Mouse (Mus musculus): ENCODE results near the gene Ppp1r27. TPM values are rescaled to one million over a fixed set of nuclear protein-coding genes. Genes with fewer than 3 reads are reported as not detected.
"Not testable (repeated sequence)": the region's sequence is repeated elsewhere in the genome, so short reads cannot be mapped to it uniquely, and the experiment has no call there.

Gene Ppp1r27
- total and polyA plus RNA-seq, 2 experiments from 2014 or later = not detected

DNA sequence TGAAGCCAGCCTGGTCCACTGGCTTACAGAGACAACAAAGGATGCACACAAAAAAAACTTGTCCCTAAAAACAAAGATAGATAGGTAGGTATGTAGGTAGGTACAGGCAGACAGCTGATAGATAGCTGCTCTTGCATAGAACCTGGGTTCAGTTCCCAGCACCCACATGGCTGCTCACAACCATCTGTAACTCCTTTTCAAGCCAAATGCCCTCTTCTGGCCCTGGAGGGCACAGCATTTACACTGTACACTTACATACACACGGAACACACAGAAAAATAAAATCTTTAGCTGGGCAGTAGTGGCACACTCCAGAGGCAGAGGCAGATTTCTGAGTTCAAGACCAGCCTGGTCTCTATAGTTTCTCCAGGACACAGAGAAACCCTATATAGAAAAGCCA lies 33.0 kb upstream of the Ppp1r27 start:
- Histone ChIP-seq H3K36me3 (ENCODE audit: insufficient read depth, low read length) (peaks cover 25% of the 10 kb centered on the region), H3K9me3 (ENCODE audit: low read length) (no peaks in the 10 kb centered on the region), H3K4me3 (ENCODE audit: low read length) (no peak overlapping the region), H3K27ac (no peak overlapping the region), H3K4me1 (ENCODE audit: insufficient read depth, low read length) (peaks cover 15% of the 10 kb centered on the region), H3K27me3 (ENCODE audit: insufficient read depth, low read length) (no peaks in the 10 kb centered on the region), H3K4me2 (ENCODE audit: low read depth, low read length) (no peak overlapping the region), H3K9ac (replicated peaks; ENCODE audit: low read length) (no peak overlapping the region)
- DNase-seq (ENCODE audit: low spot score) = no peak
- no peak for ATAC-seq
- 91% methylated on average over 1 of the region's 1 CpGs for WGBS
- TF ChIP-seq CTCF (IDR thresholded peaks at IDR 0.05; ENCODE audit: low read depth) = peak; percentile 12; the same call in 1 of the 2 replicates

DNA sequence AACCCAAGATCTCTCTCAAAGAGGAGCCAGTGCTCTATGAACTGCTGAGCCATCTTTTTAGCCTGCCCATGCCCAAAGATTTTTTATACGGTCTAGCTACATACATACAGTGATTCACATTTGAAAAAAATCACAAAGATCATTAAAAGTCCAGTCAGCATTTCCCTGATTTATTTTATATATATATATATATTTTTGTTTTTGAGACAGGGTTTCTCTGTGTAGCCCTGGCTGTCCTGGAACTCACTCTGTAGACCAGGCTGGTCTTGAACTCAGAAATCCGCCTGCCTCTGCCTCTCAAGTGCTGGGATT lies 32.0 kb upstream of the Ppp1r27 start:
- peaks cover 28% of the 10 kb centered on the region for H3K36me3 ChIP-seq (ENCODE audit: insufficient read depth, low read length)
- H3K4me3 ChIP-seq (ENCODE audit: low read length); H3K27me3 ChIP-seq (ENCODE audit: insufficient read depth, low read length); H3K4me2 ChIP-seq (ENCODE audit: low read depth, low read length); ATAC-seq; H3K9ac ChIP-seq (replicated peaks; ENCODE audit: low read length); DNase-seq (ENCODE audit: low spot score); H3K9me3 ChIP-seq (ENCODE audit: low read length): not testable (repeated sequence)
- peak overlapping the region; percentile 97; the same call in 1 of the 2 replicates for H3K27ac ChIP-seq
- 93% methylated on average over 2 of the region's 2 CpGs for WGBS
- peaks cover 15% of the 10 kb centered on the region for H3K4me1 ChIP-seq (ENCODE audit: insufficient read depth, low read length)

DNA sequence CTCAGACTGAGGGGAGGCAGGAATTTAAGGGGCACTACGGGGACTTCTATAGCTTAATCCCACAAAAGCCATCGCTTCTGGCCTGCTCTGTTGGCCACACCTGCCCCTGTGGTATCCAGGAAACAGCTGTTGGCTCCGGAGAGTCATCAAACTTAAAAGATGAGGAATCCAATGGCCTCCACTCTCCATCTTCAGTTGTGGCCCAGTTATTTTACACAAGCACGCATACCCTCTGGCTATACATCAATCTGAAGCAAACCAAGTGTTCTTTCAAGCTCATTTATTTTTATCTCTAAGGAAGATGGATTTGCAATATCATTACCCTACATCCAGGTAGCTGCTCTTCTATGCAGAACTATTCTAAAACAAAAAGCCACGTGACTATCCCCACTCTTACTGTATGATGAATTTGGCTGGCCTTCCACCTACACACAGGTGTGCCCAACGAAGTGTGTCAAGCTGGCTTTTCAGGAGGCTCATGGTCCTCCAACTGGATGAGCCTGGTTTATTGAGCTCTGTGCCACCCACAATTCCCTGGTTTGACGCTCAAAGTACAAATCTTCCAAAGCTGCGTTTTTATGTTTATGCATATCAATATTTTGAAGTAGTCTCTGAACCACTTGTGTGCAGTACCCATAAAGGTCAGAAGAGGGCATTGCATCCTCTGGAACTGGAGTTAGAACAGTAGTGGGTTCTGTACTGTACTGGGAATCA lies 31.5 kb upstream of the Ppp1r27 start:
- Histone ChIP-seq H3K4me1 (ENCODE audit: insufficient read depth, low read length) (peaks cover 15% of the 10 kb centered on the region), H3K27ac (peak overlapping the region; percentile 97), H3K4me2 (ENCODE audit: low read depth, low read length) (peak overlapping the region; percentile 99), H3K27me3 (ENCODE audit: insufficient read depth, low read length) (no peaks in the 10 kb centered on the region), H3K4me3 (ENCODE audit: low read length) (peak overlapping the region; percentile 89), H3K9me3 (ENCODE audit: low read length) (no peaks in the 10 kb centered on the region), H3K36me3 (ENCODE audit: insufficient read depth, low read length) (peaks cover 34% of the 10 kb centered on the region), H3K9ac (replicated peaks; ENCODE audit: low read length) (peak overlapping the region; percentile 97; the same call in 1 of the 2 replicates)
- ATAC-seq (no peak), DNase-seq (ENCODE audit: low spot score) (peak; percentile 41)
- TF ChIP-seq CTCF (IDR thresholded peaks at IDR 0.05; ENCODE audit: low read depth) = peak; percentile 57
- 69% methylated on average over 8 of the region's 8 CpGs for WGBS

DNA sequence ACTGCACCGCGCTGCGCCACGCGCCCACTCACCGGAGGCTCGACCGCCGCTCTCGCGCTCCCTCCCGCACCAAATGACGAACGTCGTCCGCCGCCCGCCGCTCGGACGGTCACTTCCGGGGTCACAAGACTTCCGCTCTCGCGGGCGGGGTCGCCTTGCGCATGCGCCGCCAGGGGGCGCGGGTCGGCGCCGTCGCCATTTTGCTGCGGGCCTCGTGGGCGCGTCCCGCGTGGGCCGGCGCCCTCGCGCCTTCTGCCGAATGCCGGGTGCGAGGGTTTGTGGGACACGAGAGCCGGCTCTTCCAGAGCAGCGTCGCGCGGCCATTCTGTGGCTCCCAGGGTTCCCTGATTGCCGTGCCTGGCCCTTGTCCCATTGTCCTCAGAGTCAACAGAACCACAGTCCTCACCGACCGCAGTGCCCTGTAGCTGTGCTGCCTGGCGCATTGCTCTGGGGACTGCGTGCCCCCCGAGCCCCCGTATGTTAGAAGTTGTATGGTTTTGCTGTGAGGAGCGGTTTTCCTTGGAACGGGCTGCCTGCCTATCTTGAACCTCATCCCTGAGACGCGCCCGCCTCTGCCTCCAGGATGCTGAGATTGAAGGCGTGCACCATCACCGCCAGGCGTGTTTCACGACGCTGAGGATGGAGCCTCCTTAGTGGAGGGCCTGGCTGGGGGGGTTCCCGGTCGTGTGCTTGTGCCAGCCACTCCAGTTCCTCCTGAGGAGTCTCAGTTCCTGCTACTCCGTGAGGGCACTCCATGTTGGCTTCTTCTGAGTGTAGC lies 30.7 kb upstream of the Ppp1r27 start, which contains the start of gene Arhgdia:
Gene Arhgdia (minus strand): TSS at position 135 of the 778 bp plus-strand sequence.
- H3K9ac ChIP-seq (replicated peaks; ENCODE audit: low read length) = peak within 1 kb of the TSS; percentile 97
- H3K36me3 ChIP-seq (ENCODE audit: insufficient read depth, low read length) = peaks cover 34% of the 10 kb centered on the region
- TF ChIP-seq CTCF (IDR thresholded peaks at IDR 0.05; ENCODE audit: low read depth) = no peak; the same call in 1 of the 2 replicates
- H3K9me3 ChIP-seq (ENCODE audit: low read length) = no peaks in the 10 kb centered on the region
- H3K27me3 ChIP-seq (ENCODE audit: insufficient read depth, low read length) = no peaks in the 10 kb centered on the region
- peak; percentile 96 for DNase-seq (ENCODE audit: low spot score)
- peak within 1 kb of the TSS; percentile 99 for H3K4me2 ChIP-seq (ENCODE audit: low read depth, low read length)
- ATAC-seq = peak; percentile 78
- H3K27ac ChIP-seq = peak within 1 kb of the TSS; percentile 97
- WGBS = 4% methylated on average over 74 of the region's 75 CpGs
- peaks cover 15% of the 10 kb centered on the region for H3K4me1 ChIP-seq (ENCODE audit: insufficient read depth, low read length)
- peak within 1 kb of the TSS; percentile 89 for H3K4me3 ChIP-seq (ENCODE audit: low read length)

DNA sequence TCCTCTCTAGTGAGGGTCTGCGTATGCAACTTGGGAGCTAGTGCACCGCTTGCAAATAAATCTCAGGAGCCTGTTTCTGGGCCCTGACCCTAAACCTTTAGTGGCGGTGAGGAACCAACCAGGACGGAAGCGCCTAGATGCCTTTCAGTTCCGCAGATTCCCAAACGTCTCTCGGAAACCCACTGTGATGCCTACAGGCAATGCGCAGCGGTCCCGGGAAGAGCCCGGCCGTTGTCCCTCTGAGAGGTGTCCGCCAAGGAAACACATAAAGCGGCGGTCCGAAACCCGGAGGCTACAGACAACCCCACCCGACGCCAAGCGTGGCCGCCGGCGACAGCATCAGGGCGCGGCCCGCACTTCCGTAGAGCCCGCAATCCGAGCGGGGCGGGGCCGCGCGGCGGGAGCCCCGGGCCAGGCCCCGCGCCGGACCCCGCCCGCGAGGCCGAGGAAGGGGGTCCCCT lies 30.0 kb upstream of the Ppp1r27 start:
- Histone ChIP-seq H3K36me3 (ENCODE audit: insufficient read depth, low read length) (peaks cover 30% of the 10 kb centered on the region), H3K27ac (peak overlapping the region; percentile 97), H3K4me2 (ENCODE audit: low read depth, low read length) (peak overlapping the region; percentile 99), H3K9me3 (ENCODE audit: low read length) (no peaks in the 10 kb centered on the region), H3K4me1 (ENCODE audit: insufficient read depth, low read length) (peaks cover 15% of the 10 kb centered on the region), H3K4me3 (ENCODE audit: low read length) (peak overlapping the region; percentile 89), H3K27me3 (ENCODE audit: insufficient read depth, low read length) (no peaks in the 10 kb centered on the region), H3K9ac (replicated peaks; ENCODE audit: low read length) (peak overlapping the region; percentile 97)
- peak; percentile 33; the same call in 1 of the 2 replicates for ATAC-seq
- WGBS = under 1% methylated on average over 28 of the region's 44 CpGs
- no peak for TF ChIP-seq CTCF (IDR thresholded peaks at IDR 0.05; ENCODE audit: low read depth)
- DNase-seq (ENCODE audit: low spot score) = peak; percentile 49

DNA sequence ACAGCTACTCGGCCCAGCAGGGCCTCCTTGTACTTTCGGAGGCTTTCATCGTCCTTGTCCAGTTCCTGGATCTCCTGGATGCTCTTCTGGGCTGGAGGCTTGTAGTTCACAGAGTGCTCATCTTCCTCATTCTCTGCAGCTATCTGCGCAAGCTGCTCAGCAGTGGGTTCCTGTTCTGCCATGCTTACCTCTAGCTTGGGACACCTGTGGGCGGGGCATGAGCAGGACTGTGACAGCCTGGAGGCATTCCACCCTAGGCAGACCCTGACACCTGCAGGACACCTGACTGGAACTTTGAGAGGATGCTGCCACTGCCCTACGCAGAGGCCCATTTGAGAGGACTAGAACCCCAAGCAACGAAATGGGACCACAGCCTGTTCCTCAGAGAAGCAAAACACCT lies 29.3 kb upstream of the Ppp1r27 start:
- Histone ChIP-seq H3K36me3 (ENCODE audit: insufficient read depth, low read length) (peaks cover 26% of the 10 kb centered on the region), H3K4me2 (ENCODE audit: low read depth, low read length) (peak overlapping the region; percentile 99), H3K4me3 (ENCODE audit: low read length) (peak overlapping the region; percentile 89), H3K4me1 (ENCODE audit: insufficient read depth, low read length) (peaks cover 15% of the 10 kb centered on the region), H3K9me3 (ENCODE audit: low read length) (no peaks in the 10 kb centered on the region), H3K27me3 (ENCODE audit: insufficient read depth, low read length) (no peaks in the 10 kb centered on the region), H3K27ac (peak overlapping the region; percentile 97), H3K9ac (replicated peaks; ENCODE audit: low read length) (peak overlapping the region; percentile 97)
- ATAC-seq = no peak
- no peak for TF ChIP-seq CTCF (IDR thresholded peaks at IDR 0.05; ENCODE audit: low read depth)
- DNase-seq (ENCODE audit: low spot score) = no peak
- WGBS = 54% methylated on average over 7 of the region's 7 CpGs

Data from hindbrain, postnatal 0 days (tissue).